Mouse (Mus musculus): ENCODE measurements around the gene Pip4k2b.

DNA sequence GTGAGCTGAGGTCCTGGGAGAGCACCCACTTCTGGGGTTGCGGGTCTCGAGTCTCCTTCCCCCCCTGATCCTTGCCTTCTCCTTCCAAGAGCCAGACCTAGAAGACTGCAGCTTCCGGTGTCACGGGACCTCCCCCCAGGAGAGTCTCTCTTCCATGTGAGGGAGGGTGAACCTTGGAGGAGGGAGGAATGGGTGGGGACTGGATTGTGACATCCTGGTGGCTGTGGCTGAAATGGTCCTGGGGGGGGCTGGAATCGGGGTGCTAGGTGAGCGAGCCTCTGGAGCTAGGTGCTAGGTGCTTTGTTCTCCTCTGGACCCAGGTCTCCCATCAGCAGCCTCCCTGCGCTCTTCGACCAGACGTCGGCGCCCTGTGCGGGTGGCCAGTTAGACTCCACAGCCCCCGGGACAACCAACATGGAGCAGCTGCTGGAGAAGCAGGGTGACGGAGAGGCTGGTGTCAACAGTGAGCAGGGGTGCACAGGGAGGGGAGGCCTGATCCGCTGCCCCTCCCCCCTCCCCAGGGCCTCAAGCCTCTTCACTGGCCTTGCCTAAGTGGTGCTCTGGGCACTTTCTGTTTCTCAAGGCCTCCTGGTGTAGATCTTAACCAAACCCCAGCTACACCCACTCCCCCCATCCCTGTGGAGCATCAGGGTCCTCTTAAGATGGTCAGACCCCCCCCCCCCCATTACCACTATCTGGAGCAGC, 68.3 kb downstream of the Pip4k2b start:
- TF ChIP-seq CTCF (IDR thresholded peaks at IDR 0.05; ENCODE audit: low read depth) (no peak), EP300 (IDR thresholded peaks at IDR 0.05; ENCODE audit: low read depth) (no peak)
